Mouse (Mus musculus) E14TG2a.4 (cell line): ENCODE data around the gene Cd72.
A peak's percentile ranks its signal among the peaks of the same experiment; 100 is the strongest.

Experiments
- H3K27me3 ChIP-seq: 2 replicates; pipeline ENCODE4 v1.6.1; 2014; ENCODE audit warnings: low read length, control low read depth; ENCODE audit not compliant: insufficient read depth
- H3K36me3 ChIP-seq: 2 replicates; pipeline ENCODE4 v1.6.1; 2014; ENCODE audit warnings: low read length, control low read depth; ENCODE audit not compliant: insufficient read depth
- H3K4me1 ChIP-seq: replicated peaks from 2 replicates; pipeline ENCODE4 v1.6.1; 2014; ENCODE audit warnings: low read depth, low read length, control low read depth
- H3K4me3 ChIP-seq: replicated peaks from 2 replicates; pipeline ENCODE4 v1.5.1; 2014; ENCODE audit warnings: mild to moderate bottlenecking, low read length
- H3K9me3 ChIP-seq: 2 replicates; pipeline ENCODE4 v1.6.1; 2014; ENCODE audit warnings: low read length, control low read depth
- CTCF ChIP-seq: conservative IDR thresholded peaks from 2 replicates; pipeline ENCODE4 v1.5.1; 2014; ENCODE audit warnings: low read length
- NANOG ChIP-seq: IDR thresholded peaks from 2 replicates; pipeline ENCODE4 v1.6.1; 2014; ENCODE audit warnings: borderline replicate concordance, low read length, mixed read lengths
- POU5F1 ChIP-seq: IDR thresholded peaks from 2 replicates; pipeline ENCODE4 v1.6.1; 2014; ENCODE audit warnings: low read length, borderline replicate concordance

Gene Cd72

GRCm38 (mm10) chr4:43415221-43416070 is 39.0 kb downstream of the Cd72 start:
- Histone ChIP-seq H3K4me1 (peaks cover 58% of the 10 kb centered on the region), H3K27me3 (peaks cover 13% of the 10 kb centered on the region), H3K4me3 (peak overlapping the region; percentile 61), H3K36me3 (peaks cover 20% of the 10 kb centered on the region), H3K9me3 (no peaks in the 10 kb centered on the region)
- TF ChIP-seq POU5F1 (no peak), NANOG (no peak), CTCF (no peak)

- no peaks in the 10 kb centered on the region for H3K9me3 ChIP-seq
- peaks cover 13% of the 10 kb centered on the region for H3K27me3 ChIP-seq
- peaks cover 55% of the 10 kb centered on the region for H3K4me1 ChIP-seq
- no peak for TF ChIP-seq CTCF
- TF ChIP-seq NANOG, result no peak
- TF ChIP-seq POU5F1, result no peak
- H3K36me3 ChIP-seq, result peaks cover 20% of the 10 kb centered on the region
- H3K4me3 ChIP-seq, result no peak overlapping the region
Measured at GRCm38 (mm10) chr4:43414761-43415160, 39.7 kb downstream of the Cd72 start.

GRCm38 (mm10) chr4:43407071-43407920 is 47.1 kb downstream of the Cd72 start:
- TF ChIP-seq NANOG (no peak), POU5F1 (no peak), CTCF (no peak)
- Histone ChIP-seq H3K36me3 (no peaks in the 10 kb centered on the region), H3K4me3 (peak overlapping the region; percentile 73), H3K27me3 (no peaks in the 10 kb centered on the region), H3K4me1 (peaks cover 67% of the 10 kb centered on the region), H3K9me3 (peaks cover 17% of the 10 kb centered on the region)

- Histone ChIP-seq H3K4me1 (peaks cover 77% of the 10 kb centered on the region), H3K27me3 (no peaks in the 10 kb centered on the region), H3K9me3 (peaks cover 17% of the 10 kb centered on the region), H3K36me3 (no peaks in the 10 kb centered on the region), H3K4me3 (peak overlapping the region; percentile 73)
- TF ChIP-seq NANOG (no peak), CTCF (0 out of 2 replicates have a peak, but pooled peaks have one; percentile 2)
Measured at GRCm38 (mm10) chr4:43406162-43406971, 48.1 kb downstream of the Cd72 start.

- Histone ChIP-seq H3K4me3 (peak overlapping the region; percentile 73), H3K9me3 (peaks cover 17% of the 10 kb centered on the region), H3K27me3 (peaks cover 6% of the 10 kb centered on the region; the same call in 1 of the 2 replicates), H3K4me1 (peaks cover 90% of the 10 kb centered on the region), H3K36me3 (no peaks in the 10 kb centered on the region)
- no peak for TF ChIP-seq CTCF
- TF ChIP-seq POU5F1, result no peak
- TF ChIP-seq NANOG, result no peak
Measured at GRCm38 (mm10) chr4:43404697-43405096, 49.7 kb downstream of the Cd72 start.

GRCm38 (mm10) chr4:43402212-43402611 is 52.2 kb downstream of the Cd72 start:
- Histone ChIP-seq H3K27me3 (peaks cover 19% of the 10 kb centered on the region), H3K4me1 (peaks cover 92% of the 10 kb centered on the region), H3K36me3 (no peaks in the 10 kb centered on the region), H3K4me3 (peak overlapping the region; percentile 43), H3K9me3 (peaks cover 17% of the 10 kb centered on the region)
- TF ChIP-seq NANOG (no peak), CTCF (no peak), POU5F1 (no peak)

GRCm38 (mm10) chr4:43401486-43401885 is 52.9 kb downstream of the Cd72 start:
- peaks cover 19% of the 10 kb centered on the region for H3K27me3 ChIP-seq
- H3K36me3 ChIP-seq, result no peaks in the 10 kb centered on the region
- H3K9me3 ChIP-seq, result peaks cover 13% of the 10 kb centered on the region
- H3K4me1 ChIP-seq, result peaks cover 85% of the 10 kb centered on the region
- TF ChIP-seq CTCF (no peak), POU5F1 (no peak), NANOG (no peak)
- peak overlapping the region; percentile 43 for H3K4me3 ChIP-seq
